Mouse (Mus musculus): ENCODE data around the gene Nln. TPM values are rescaled to one million over a fixed set of nuclear protein-coding genes. Genes with fewer than 3 reads are reported as not detected.
A peak's percentile ranks its signal among the peaks of the same experiment; 100 is the strongest.

Nln gene
- total RNA-seq, 1 experiment: 24.2 TPM

- TF ChIP-seq CHD2 (IDR thresholded peaks at IDR 0.05; ENCODE audit: low read depth, low read length) (no peak), ZC3H11A (IDR thresholded peaks at IDR 0.05; ENCODE audit: borderline replicate concordance, low read depth, low read length) (no peak), HCFC1 (IDR thresholded peaks at IDR 0.05; ENCODE audit: borderline replicate concordance, insufficient read depth, low read length) (no peak), MAFK (IDR thresholded peaks at IDR 0.05; ENCODE audit: insufficient read depth, low read depth, low read length) (no peak), ZNF384 (IDR thresholded peaks at IDR 0.05; ENCODE audit: low read depth, low read length) (no peak)
- H3K4me3 ChIP-seq (ENCODE audit: insufficient read depth in 1 of 2, low read depth in 1 of 2, low read length in 2 of 2, poor library complexity in 1 of 2, severe bottlenecking in 1 of 2): no peak overlapping the region
- no peak overlapping the region for H3K27ac ChIP-seq (ENCODE audit: insufficient read depth, low read depth, low read length, poor library complexity, severe bottlenecking)
- no peaks in the 10 kb centered on the region; the same call in 1 of the 2 replicates for H3K36me3 ChIP-seq (ENCODE audit: control insufficient read depth, insufficient read depth, low read length, poor library complexity, severe bottlenecking)
- no peaks in the 10 kb centered on the region for H3K9me3 ChIP-seq (ENCODE audit: control insufficient read depth, insufficient read depth, low read depth, low read length)
- in situ Hi-C loops (cut with MboI; ENCODE audit: low sequenced_read_pairs in 2 of 2, unreplicated experiment in 2 of 2): no loop called here
- no peaks in the 10 kb centered on the region for H3K4me1 ChIP-seq (ENCODE audit: control insufficient read depth in 2 of 2, insufficient read depth in 2 of 2, low read length in 2 of 2, poor library complexity in 1 of 2)
- no peak for DNase-seq (ENCODE audit: low read depth, low spot score)
- H3K9ac ChIP-seq (ENCODE audit: insufficient read depth, low read depth, low read length, poor library complexity, severe bottlenecking): no peak overlapping the region
Measured at GRCm38 (mm10) chr13:104041481-104041880, 67.9 kb downstream of the Nln start.

GRCm38 (mm10) chr13:104040950-104041349, 68.5 kb downstream of the Nln start:
- in situ Hi-C loops (cut with MboI; ENCODE audit: low sequenced_read_pairs in 2 of 2, unreplicated experiment in 2 of 2): no loop called here
- no peaks in the 10 kb centered on the region for H3K9me3 ChIP-seq (ENCODE audit: control insufficient read depth, insufficient read depth, low read depth, low read length)
- no peaks in the 10 kb centered on the region for H3K4me1 ChIP-seq (ENCODE audit: control insufficient read depth in 2 of 2, insufficient read depth in 2 of 2, low read length in 2 of 2, poor library complexity in 1 of 2)
- H3K9ac ChIP-seq (ENCODE audit: insufficient read depth, low read depth, low read length, poor library complexity, severe bottlenecking): no peak overlapping the region
- H3K27ac ChIP-seq (ENCODE audit: insufficient read depth, low read depth, low read length, poor library complexity, severe bottlenecking): no peak overlapping the region
- DNase-seq (ENCODE audit: low read depth, low spot score): no peak
- H3K36me3 ChIP-seq (ENCODE audit: control insufficient read depth, insufficient read depth, low read length, poor library complexity, severe bottlenecking): no peaks in the 10 kb centered on the region; the same call in 1 of the 2 replicates
- TF ChIP-seq MAFK (IDR thresholded peaks at IDR 0.05; ENCODE audit: insufficient read depth, low read depth, low read length): 0 out of 2 replicates have a peak, but pooled peaks have one; percentile 22
- TF ChIP-seq HCFC1 (IDR thresholded peaks at IDR 0.05; ENCODE audit: borderline replicate concordance, insufficient read depth, low read length): no peak
- no peak overlapping the region for H3K4me3 ChIP-seq (ENCODE audit: insufficient read depth in 1 of 2, low read depth in 1 of 2, low read length in 2 of 2, poor library complexity in 1 of 2, severe bottlenecking in 1 of 2)

GRCm38 (mm10) chr13:104039861-104040260, 69.6 kb downstream of the Nln start:
- in situ Hi-C loops (cut with MboI; ENCODE audit: low sequenced_read_pairs in 2 of 2, unreplicated experiment in 2 of 2): no loop called here
- H3K27ac ChIP-seq (ENCODE audit: insufficient read depth, low read depth, low read length, poor library complexity, severe bottlenecking): no peak overlapping the region
- no peak overlapping the region for H3K4me3 ChIP-seq (ENCODE audit: insufficient read depth in 1 of 2, low read depth in 1 of 2, low read length in 2 of 2, poor library complexity in 1 of 2, severe bottlenecking in 1 of 2)
- DNase-seq (ENCODE audit: low read depth, low spot score): no peak
- no peak for TF ChIP-seq CHD2 (IDR thresholded peaks at IDR 0.05; ENCODE audit: low read depth, low read length)
- H3K4me1 ChIP-seq (ENCODE audit: control insufficient read depth in 2 of 2, insufficient read depth in 2 of 2, low read length in 2 of 2, poor library complexity in 1 of 2): no peaks in the 10 kb centered on the region
- no peaks in the 10 kb centered on the region; the same call in 1 of the 2 replicates for H3K36me3 ChIP-seq (ENCODE audit: control insufficient read depth, insufficient read depth, low read length, poor library complexity, severe bottlenecking)
- H3K9ac ChIP-seq (ENCODE audit: insufficient read depth, low read depth, low read length, poor library complexity, severe bottlenecking): no peak overlapping the region
- H3K9me3 ChIP-seq (ENCODE audit: control insufficient read depth, insufficient read depth, low read depth, low read length): no peaks in the 10 kb centered on the region

- H3K27ac ChIP-seq (ENCODE audit: insufficient read depth, low read depth, low read length, poor library complexity, severe bottlenecking): no peak overlapping the region
- no peaks in the 10 kb centered on the region; the same call in 1 of the 2 replicates for H3K36me3 ChIP-seq (ENCODE audit: control insufficient read depth, insufficient read depth, low read length, poor library complexity, severe bottlenecking)
- in situ Hi-C loops (cut with MboI; ENCODE audit: low sequenced_read_pairs in 2 of 2, unreplicated experiment in 2 of 2): no loop called here
- no peak for DNase-seq (ENCODE audit: low read depth, low spot score)
- no peak overlapping the region for H3K4me3 ChIP-seq (ENCODE audit: insufficient read depth in 1 of 2, low read depth in 1 of 2, low read length in 2 of 2, poor library complexity in 1 of 2, severe bottlenecking in 1 of 2)
- no peaks in the 10 kb centered on the region for H3K9me3 ChIP-seq (ENCODE audit: control insufficient read depth, insufficient read depth, low read depth, low read length)
- H3K9ac ChIP-seq (ENCODE audit: insufficient read depth, low read depth, low read length, poor library complexity, severe bottlenecking): no peak overlapping the region
- H3K4me1 ChIP-seq (ENCODE audit: control insufficient read depth in 2 of 2, insufficient read depth in 2 of 2, low read length in 2 of 2, poor library complexity in 1 of 2): no peaks in the 10 kb centered on the region
- TF ChIP-seq ZNF384 (IDR thresholded peaks at IDR 0.05; ENCODE audit: low read depth, low read length) (no peak), ZC3H11A (IDR thresholded peaks at IDR 0.05; ENCODE audit: borderline replicate concordance, low read depth, low read length) (no peak), CHD2 (IDR thresholded peaks at IDR 0.05; ENCODE audit: low read depth, low read length) (no peak), HCFC1 (IDR thresholded peaks at IDR 0.05; ENCODE audit: borderline replicate concordance, insufficient read depth, low read length) (no peak), MAFK (IDR thresholded peaks at IDR 0.05; ENCODE audit: insufficient read depth, low read depth, low read length) (no peak)
Measured at GRCm38 (mm10) chr13:104038891-104039290, 70.5 kb downstream of the Nln start.

DNA sequence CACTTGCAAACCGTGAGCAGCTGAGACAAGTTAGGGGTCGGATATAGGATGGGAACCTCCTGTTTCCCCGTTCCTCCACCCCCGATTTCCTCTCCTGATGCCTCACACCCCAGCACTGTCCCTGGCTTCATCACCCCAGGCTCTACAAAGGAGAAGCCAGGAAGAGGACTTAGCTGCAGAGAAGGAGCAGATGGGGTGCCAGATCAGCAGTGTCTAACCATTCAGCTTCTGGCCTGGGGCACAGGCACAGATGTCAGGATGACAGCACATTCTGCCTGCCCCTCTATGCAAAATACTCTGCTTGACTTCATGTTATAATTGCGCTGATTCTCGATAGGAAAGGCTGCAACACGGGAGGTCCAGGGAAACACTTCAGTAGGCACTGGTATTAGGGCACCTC, 71.1 kb downstream of the Nln start:
- no peak for DNase-seq (ENCODE audit: low read depth, low spot score)
- Histone ChIP-seq H3K36me3 (ENCODE audit: control insufficient read depth, insufficient read depth, low read length, poor library complexity, severe bottlenecking) (no peaks in the 10 kb centered on the region; the same call in 1 of the 2 replicates), H3K9me3 (ENCODE audit: control insufficient read depth, insufficient read depth, low read depth, low read length) (no peaks in the 10 kb centered on the region), H3K9ac (ENCODE audit: insufficient read depth, low read depth, low read length, poor library complexity, severe bottlenecking) (no peak overlapping the region), H3K4me3 (ENCODE audit: insufficient read depth in 1 of 2, low read depth in 1 of 2, low read length in 2 of 2, poor library complexity in 1 of 2, severe bottlenecking in 1 of 2) (no peak overlapping the region), H3K4me1 (ENCODE audit: control insufficient read depth in 2 of 2, insufficient read depth in 2 of 2, low read length in 2 of 2, poor library complexity in 1 of 2) (no peaks in the 10 kb centered on the region), H3K27ac (ENCODE audit: insufficient read depth, low read depth, low read length, poor library complexity, severe bottlenecking) (no peak overlapping the region)
- in situ Hi-C loops (cut with MboI; ENCODE audit: low sequenced_read_pairs in 2 of 2, unreplicated experiment in 2 of 2): no loop called here
- no peak for TF ChIP-seq MAFK (IDR thresholded peaks at IDR 0.05; ENCODE audit: insufficient read depth, low read depth, low read length)
- TF ChIP-seq CHD2 (IDR thresholded peaks at IDR 0.05; ENCODE audit: low read depth, low read length): no peak
- TF ChIP-seq ZC3H11A (IDR thresholded peaks at IDR 0.05; ENCODE audit: borderline replicate concordance, low read depth, low read length): no peak
- TF ChIP-seq ZNF384 (IDR thresholded peaks at IDR 0.05; ENCODE audit: low read depth, low read length): no peak
- no peak for TF ChIP-seq HCFC1 (IDR thresholded peaks at IDR 0.05; ENCODE audit: borderline replicate concordance, insufficient read depth, low read length)
